Mouse (Mus musculus) neural tube, embryonic 13.5 days (tissue): ENCODE measurements around the gene Nabp2. TPM values are rescaled to one million over a fixed set of nuclear protein-coding genes. Genes with fewer than 3 reads are reported as not detected.

ENCODE experiments used
- ATAC-seq: fragments of 200-750 bp; cut with Nextera tagmentation; 2 replicates; pipeline ENCODE4 v1.8.0; 2017; ENCODE audit warnings: low read depth, mild to moderate bottlenecking, moderate TSS enrichment, moderate library complexity
- H3K27ac ChIP-seq: fragments of 300-500 bp; sonication (generic); replicated peaks from 2 replicates; pipeline ENCODE4 v1.5.1; 2015; ENCODE audit warnings: moderate library complexity, mild to moderate bottlenecking, inconsistent platforms
- H3K27me3 ChIP-seq: fragments of 300-500 bp; sonication (generic); 2 replicates; pipeline ENCODE4 v1.6.1; 2015; ENCODE audit warnings: mild to moderate bottlenecking, inconsistent platforms
- H3K36me3 ChIP-seq: fragments of 300-500 bp; sonication (generic); 2 replicates; pipeline ENCODE4 v1.6.1; 2015; ENCODE audit warnings: mild to moderate bottlenecking, inconsistent platforms
- H3K4me1 ChIP-seq: fragments of 300-500 bp; sonication (generic); replicated peaks from 2 replicates; pipeline ENCODE4 v1.6.1; 2015; ENCODE audit warnings: inconsistent platforms
- H3K4me2 ChIP-seq: fragments of 300-500 bp; sonication (generic); 2 replicates; pipeline ENCODE4 v1.6.1; 2015; ENCODE audit warnings: inconsistent platforms, mild to moderate bottlenecking, moderate library complexity
- H3K4me3 ChIP-seq: fragments of 300-500 bp; sonication (generic); 2 replicates; pipeline ENCODE4 v1.5.1; 2015; ENCODE audit warnings: mild to moderate bottlenecking, inconsistent platforms
- H3K9ac ChIP-seq: fragments of 300-500 bp; sonication (generic); 2 replicates; pipeline ENCODE4 v1.6.1; 2015; ENCODE audit warnings: moderate library complexity, mild to moderate bottlenecking, inconsistent platforms
- H3K9me3 ChIP-seq: fragments of 300-500 bp; sonication (generic); 2 replicates; pipeline ENCODE4 v1.6.1; 2016; ENCODE audit warnings: inconsistent platforms
- WGBS: fragments of 180-500 bp; shearing (Covaris S2); methylation state at CpG from one replicate; pipeline ENCODE4 v1.1.7; 2015; 5-methylcytosine and 5-hydroxymethylcytosine counted together
- polyA plus RNA-seq: library from polyadenylated mRNA; unstranded; fragments of >200 nt; fragmentation: Nextera tagmentation; extraction: Ambion mirVana; gene quantifications from 2 replicates; pipeline ENCODE4 v1.2.1, GENCODE M21; 2015

Nabp2 gene
- polyA plus RNA-seq, 1 experiment from 2014 or later = 124 TPM

GRCm38 (mm10) chr10:128377940-128378448 is 33.3 kb downstream of the Nabp2 start:
- Histone ChIP-seq H3K4me3 (peak overlapping the region; percentile 96), H3K36me3 (peaks cover 48% of the 10 kb centered on the region), H3K27me3 (no peaks in the 10 kb centered on the region), H3K9ac (peak overlapping the region; percentile 100), H3K4me2 (peak overlapping the region; percentile 79), H3K27ac (peak overlapping the region; percentile 98), H3K4me1 (peaks cover 27% of the 10 kb centered on the region), H3K9me3 (no peaks in the 10 kb centered on the region)
- 57% methylated on average over 14 of the region's 14 CpGs for WGBS
- ATAC-seq = 0 out of 2 replicates have a peak, but pooled peaks have one; percentile 4

DNA sequence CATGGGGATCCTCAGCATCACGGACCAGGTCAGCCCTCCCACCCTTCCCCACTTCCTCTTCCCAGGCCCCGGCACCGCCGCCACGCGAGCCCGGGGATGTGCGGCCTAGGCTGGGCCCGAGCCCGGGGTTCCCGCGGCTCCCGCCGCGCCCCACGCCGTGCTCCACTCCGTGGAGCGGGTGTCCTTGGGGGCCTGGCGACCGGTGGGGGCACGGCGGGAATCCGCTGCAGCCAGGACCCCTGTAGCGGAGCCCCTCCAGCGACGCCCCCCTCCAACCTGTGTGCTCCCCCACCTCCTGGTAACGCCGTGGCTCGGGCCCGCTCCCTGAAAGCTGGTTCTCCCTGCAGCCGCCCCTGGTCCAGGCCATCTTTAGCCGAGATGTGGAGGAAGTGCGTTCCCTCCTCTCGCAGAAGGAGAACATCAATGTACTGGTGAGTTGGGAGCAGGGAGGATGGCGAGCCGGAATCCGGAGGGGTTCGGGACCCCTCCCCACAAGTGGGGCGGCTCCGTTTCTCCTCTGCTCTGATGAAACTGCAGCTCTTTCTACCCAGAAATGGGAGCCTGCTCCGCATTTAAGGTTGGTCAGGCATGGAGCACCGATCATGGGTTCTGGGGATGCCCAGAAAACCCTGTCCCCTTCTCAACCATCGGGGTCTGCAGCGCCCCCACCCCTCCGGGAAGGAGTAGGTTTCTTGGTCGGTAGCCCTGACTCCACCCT is 33.9 kb downstream of the Nabp2 start:
- Histone ChIP-seq H3K9me3 (no peaks in the 10 kb centered on the region), H3K27ac (peak overlapping the region; percentile 98), H3K27me3 (no peaks in the 10 kb centered on the region), H3K9ac (peak overlapping the region; percentile 100), H3K4me3 (peak overlapping the region; percentile 96), H3K4me1 (peaks cover 27% of the 10 kb centered on the region), H3K36me3 (peaks cover 41% of the 10 kb centered on the region), H3K4me2 (peak overlapping the region; percentile 79)
- WGBS = 1% methylated on average over 40 of the region's 47 CpGs
- peak; percentile 75 for ATAC-seq

DNA sequence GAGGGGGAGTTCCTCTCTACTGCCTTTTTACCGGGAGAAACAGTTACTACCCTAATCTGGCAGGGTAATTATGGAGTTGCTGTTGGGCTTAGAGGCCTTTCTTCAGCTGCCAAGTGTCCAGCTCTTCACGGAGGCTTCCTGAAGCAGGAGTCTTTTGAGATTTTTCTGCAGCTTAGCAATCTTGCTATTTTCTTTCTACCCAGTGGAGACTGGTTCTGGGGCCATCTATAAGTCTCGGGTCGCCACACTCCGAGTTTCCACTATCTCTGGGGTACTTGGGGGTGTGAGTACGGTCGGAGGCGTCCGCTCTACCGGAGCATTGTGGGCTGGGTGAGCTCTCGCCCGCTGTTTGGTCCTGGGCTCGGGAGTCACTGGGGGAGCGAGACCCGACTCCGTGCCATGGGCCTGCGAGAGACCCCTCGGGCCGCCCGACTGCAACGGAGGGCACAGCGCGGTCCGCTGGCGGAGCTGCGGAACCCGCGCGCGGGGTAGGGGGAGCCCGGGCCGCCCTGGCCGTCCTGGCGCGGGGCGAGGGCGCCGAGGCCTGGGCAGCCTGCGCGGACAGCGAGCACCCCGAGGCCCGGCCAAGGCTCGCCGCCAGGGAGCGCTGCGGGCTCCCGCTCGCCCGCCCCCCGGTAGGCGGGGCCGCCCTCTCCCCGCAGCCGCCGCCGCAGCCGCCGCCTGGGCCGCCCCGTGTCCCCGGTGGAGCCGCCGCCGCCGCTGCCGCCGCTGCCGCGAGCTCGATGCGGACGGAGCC is 34.7 kb downstream of the Nabp2 start, which contains the start of gene Ankrd52:
Ankrd52 (plus strand) TSS at position 661 of the 757 bp plus-strand sequence.
- under 1% methylated on average over 64 of the region's 73 CpGs for WGBS

DNA sequence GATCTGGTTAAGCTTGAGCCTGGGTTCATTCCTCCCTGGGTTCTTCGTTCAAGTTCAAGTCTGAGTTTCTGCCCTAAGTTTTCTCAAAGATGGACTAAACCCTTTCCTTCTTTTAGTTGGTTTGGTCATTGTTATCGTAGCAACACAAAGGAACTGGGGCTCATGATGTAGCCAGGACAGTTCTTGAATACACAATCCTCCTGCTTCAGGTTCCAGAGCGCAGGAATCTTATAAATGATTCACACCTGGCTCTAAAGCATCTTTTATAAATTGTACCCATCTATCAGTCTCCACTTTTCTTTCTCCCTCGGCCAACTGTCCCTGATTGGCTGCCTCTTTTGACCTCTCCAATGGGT is 35.2 kb downstream of the Nabp2 start:
- ATAC-seq = no peak
- H3K4me1 ChIP-seq = peaks cover 27% of the 10 kb centered on the region
- H3K4me3 ChIP-seq = peak overlapping the region; percentile 96
- H3K27me3 ChIP-seq = no peaks in the 10 kb centered on the region
- H3K36me3 ChIP-seq = peaks cover 30% of the 10 kb centered on the region
- peak overlapping the region; percentile 98 for H3K27ac ChIP-seq
- H3K9ac ChIP-seq = peak overlapping the region; percentile 100
- 42% methylated on average over 4 of the region's 4 CpGs for WGBS
- peak overlapping the region; percentile 79 for H3K4me2 ChIP-seq
- H3K9me3 ChIP-seq = no peaks in the 10 kb centered on the region

More for the DNA sequence above, 34.7 kb downstream of the Nabp2 start, which contains the start of gene Ankrd52:
- peak within 1 kb of the TSS; percentile 79 for H3K4me2 ChIP-seq
- no peaks in the 10 kb centered on the region for H3K9me3 ChIP-seq
- H3K4me1 ChIP-seq = peaks cover 27% of the 10 kb centered on the region
- no peaks in the 10 kb centered on the region for H3K27me3 ChIP-seq
- peak within 1 kb of the TSS; percentile 98 for H3K27ac ChIP-seq
- ATAC-seq = peak; percentile 92
- peak within 1 kb of the TSS; percentile 96 for H3K4me3 ChIP-seq
- peak within 1 kb of the TSS; percentile 100 for H3K9ac ChIP-seq
- peaks cover 34% of the 10 kb centered on the region for H3K36me3 ChIP-seq

DNA sequence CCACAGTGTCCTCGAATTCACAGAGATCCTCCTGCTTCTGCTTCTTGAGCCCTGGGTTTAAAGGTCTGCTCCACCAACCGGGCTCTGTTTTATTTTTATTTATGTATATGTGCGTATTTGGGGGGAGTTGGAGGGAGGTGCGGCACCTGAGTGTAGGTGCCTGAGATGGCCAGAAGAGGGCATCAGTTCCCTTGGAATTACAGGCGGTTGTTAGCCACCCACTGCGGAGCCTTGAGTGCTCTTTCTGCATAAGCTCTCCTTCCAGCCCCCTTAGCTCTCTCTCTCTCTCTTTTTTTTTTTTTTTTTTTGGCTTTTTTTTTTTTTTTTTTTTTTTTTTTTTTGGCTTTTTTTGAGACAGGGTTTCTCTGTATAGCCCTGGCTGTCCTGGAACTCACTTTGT is 36.9 kb downstream of the Nabp2 start:
- Histone ChIP-seq H3K4me3 (no peak overlapping the region), H3K9me3 (no peaks in the 10 kb centered on the region), H3K27me3 (no peaks in the 10 kb centered on the region), H3K9ac (no peak overlapping the region), H3K36me3 (peaks cover 13% of the 10 kb centered on the region), H3K4me2 (no peak overlapping the region), H3K4me1 (peaks cover 28% of the 10 kb centered on the region), H3K27ac (no peak overlapping the region)
- 77% methylated on average over 6 of the region's 6 CpGs for WGBS
- no peak for ATAC-seq

- no peak for ATAC-seq
- no peak overlapping the region for H3K27ac ChIP-seq
- H3K4me1 ChIP-seq = peaks cover 19% of the 10 kb centered on the region
- no peak overlapping the region for H3K4me3 ChIP-seq
- no peak overlapping the region for H3K9ac ChIP-seq
- no peaks in the 10 kb centered on the region for H3K9me3 ChIP-seq
- no peaks in the 10 kb centered on the region for H3K27me3 ChIP-seq
- WGBS = 78% methylated on average over 6 of the region's 6 CpGs
- H3K4me2 ChIP-seq = no peak overlapping the region
- 0 out of 2 replicates have a peak, but pooled peaks cover under 1% of the 10 kb centered on the region for H3K36me3 ChIP-seq
Observed at GRCm38 (mm10) chr10:128372989-128373748, 38.1 kb downstream of the Nabp2 start.

DNA sequence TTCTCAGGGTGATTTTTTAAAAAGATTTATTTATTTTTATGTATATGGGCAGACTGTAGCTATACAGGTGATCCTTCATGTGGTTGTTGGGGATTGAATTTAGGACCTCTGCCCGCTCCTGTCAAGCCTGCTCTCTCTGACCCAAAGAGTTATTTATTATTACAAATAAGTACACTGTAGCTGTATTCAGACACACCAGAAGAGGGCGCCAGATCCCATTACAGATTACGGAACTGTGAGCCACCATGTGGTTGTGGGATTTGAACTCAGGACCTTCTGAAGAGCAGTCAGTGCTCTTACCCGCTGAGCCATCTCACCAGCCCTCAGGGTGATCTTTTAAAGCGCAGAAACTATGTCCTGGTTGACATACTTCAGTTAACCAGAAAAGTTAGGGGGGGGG is 39.1 kb downstream of the Nabp2 start:
- H3K4me2 ChIP-seq = no peak overlapping the region
- H3K36me3 ChIP-seq = no peaks in the 10 kb centered on the region
- no peak overlapping the region for H3K4me3 ChIP-seq
- no peak overlapping the region for H3K9ac ChIP-seq
- no peaks in the 10 kb centered on the region for H3K27me3 ChIP-seq
- no peak overlapping the region for H3K27ac ChIP-seq
- H3K9me3 ChIP-seq = no peaks in the 10 kb centered on the region
- no peak for ATAC-seq
- peaks cover 25% of the 10 kb centered on the region for H3K4me1 ChIP-seq
- 83% methylated on average over 5 of the region's 5 CpGs for WGBS

- ATAC-seq = no peak
- Histone ChIP-seq H3K27me3 (no peaks in the 10 kb centered on the region), H3K9ac (no peak overlapping the region), H3K4me3 (no peak overlapping the region), H3K36me3 (peaks cover 1% of the 10 kb centered on the region), H3K27ac (no peak overlapping the region), H3K4me2 (no peak overlapping the region), H3K9me3 (no peaks in the 10 kb centered on the region), H3K4me1 (peaks cover 22% of the 10 kb centered on the region)
- WGBS = 56% methylated on average over 4 of the region's 4 CpGs
Observed at GRCm38 (mm10) chr10:128370601-128371000, 40.7 kb downstream of the Nabp2 start.

DNA sequence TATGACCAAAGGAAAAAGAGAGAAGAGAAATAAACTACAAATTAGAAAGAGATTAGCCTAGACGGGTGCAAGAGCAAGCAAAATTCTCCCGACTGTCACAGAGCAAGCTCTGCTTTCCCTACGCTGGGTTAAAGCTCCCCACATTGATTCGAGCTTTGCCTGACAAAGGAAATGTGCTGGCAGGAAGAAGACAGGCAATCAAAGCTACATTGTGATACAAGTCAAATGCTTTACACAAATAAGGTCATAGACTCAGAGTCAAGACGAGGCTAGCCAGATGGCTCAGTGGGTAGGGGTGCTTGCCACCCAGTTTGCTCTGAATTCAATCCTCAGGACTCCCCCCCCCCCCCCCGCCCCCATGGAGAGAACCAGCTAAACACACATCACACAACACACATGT is 41.3 kb downstream of the Nabp2 start:
- Histone ChIP-seq H3K4me3 (no peak overlapping the region), H3K9me3 (no peaks in the 10 kb centered on the region), H3K27ac (peak overlapping the region; percentile 98; the same call in 1 of the 2 replicates), H3K9ac (no peak overlapping the region), H3K4me1 (peaks cover 22% of the 10 kb centered on the region), H3K4me2 (no peak overlapping the region), H3K36me3 (peaks cover 7% of the 10 kb centered on the region), H3K27me3 (no peaks in the 10 kb centered on the region)
- no peak for ATAC-seq
- 60% methylated on average over 6 of the region's 6 CpGs for WGBS

DNA sequence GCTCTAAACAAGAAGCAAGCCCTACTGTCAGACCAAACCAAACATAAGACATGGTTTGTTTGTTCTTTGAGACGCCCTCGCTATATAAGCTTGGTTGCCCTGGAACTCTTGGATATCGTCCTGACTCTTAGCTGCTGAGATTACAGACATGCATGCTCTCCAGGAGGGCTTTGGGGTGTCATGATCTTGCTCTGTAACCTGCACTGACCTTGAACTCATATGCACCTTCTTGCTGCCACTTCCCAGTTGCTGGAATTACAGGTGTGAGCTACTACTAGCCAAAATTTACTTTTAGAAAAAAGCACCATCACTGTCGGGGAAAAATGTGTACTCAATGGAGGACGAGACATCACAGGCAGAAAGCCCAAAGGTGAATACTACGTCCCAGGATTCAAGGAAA is 41.7 kb downstream of the Nabp2 start:
- ATAC-seq = no peak
- H3K36me3 ChIP-seq = peaks cover 10% of the 10 kb centered on the region
- WGBS = 77% methylated on average over 6 of the region's 6 CpGs

GRCm38 (mm10) chr10:128369218-128369543 is 42.1 kb downstream of the Nabp2 start:
- H3K4me1 ChIP-seq = peaks cover 22% of the 10 kb centered on the region
- H3K36me3 ChIP-seq = peaks cover 14% of the 10 kb centered on the region
- H3K27ac ChIP-seq = peak overlapping the region; percentile 98
- H3K9ac ChIP-seq = peak overlapping the region; percentile 79
- 6% methylated on average over 9 of the region's 9 CpGs for WGBS
- H3K4me2 ChIP-seq = peak overlapping the region; percentile 90
- H3K4me3 ChIP-seq = peak overlapping the region; percentile 64
- H3K27me3 ChIP-seq = no peaks in the 10 kb centered on the region
- no peaks in the 10 kb centered on the region for H3K9me3 ChIP-seq
- ATAC-seq = no peak

More for the DNA sequence above, 41.7 kb downstream of the Nabp2 start:
- H3K9me3 ChIP-seq = no peaks in the 10 kb centered on the region
- peak overlapping the region; percentile 98 for H3K27ac ChIP-seq
- H3K4me2 ChIP-seq = peak overlapping the region; percentile 90
- peak overlapping the region; percentile 64 for H3K4me3 ChIP-seq
- H3K9ac ChIP-seq = peak overlapping the region; percentile 79
- peaks cover 22% of the 10 kb centered on the region for H3K4me1 ChIP-seq
- H3K27me3 ChIP-seq = no peaks in the 10 kb centered on the region
